Mouse (Mus musculus) adrenal gland, postnatal 36 days (tissue): Measurements from ENCODE around the gene Vmn2r33. TPM values are rescaled to one million over a fixed set of nuclear protein-coding genes. Genes with fewer than 3 reads are reported as not detected.
"Not testable (repeated sequence)": the region's sequence is repeated elsewhere in the genome, so short reads cannot be mapped to it uniquely, and the experiment has no call there.

Experiments
- DNase-seq, 2 experiments: peaks; one replicate each; pipeline ENCODE4 v3.0.0; 2021; ENCODE audit warnings: mixed read lengths in 1 of 2
- long read RNA-seq, 2 experiments: library from polyadenylated mRNA; stranded (forward); transcript quantifications; one replicate each; pipeline ENCODE4 v2.0.0; 2021; ENCODE audit warnings: borderline sequencing depth in 2 of 2
- total RNA-seq, 2 experiments: library from RNA; stranded (reverse); gene quantifications; 2 replicates each; pipeline ENCODE4 v1.2.3; 2021

The Vmn2r33 gene
- not detected for total RNA-seq
- long read RNA-seq, experiment 1, result 0 reads
- long read RNA-seq, experiment 2, result 0 reads

GRCm38 (mm10) chr7:7566686-7567085 lies at the start of gene Vmn2r33:
Gene Vmn2r33 (minus strand): TSS chr7:7566786.
- DNase-seq, result not testable (repeated sequence)

Other genes starting within 250 kb of the Vmn2r33 start
- under 1 TPM; 0.20 to 0.36 TPM for gene Vmn2r30, start 229.2 kb downstream of the Vmn2r33 start, total RNA-seq
- 1 to 10 TPM in 1 of 2 experiments, not detected in 1; 1.8 TPM for gene Gm45783, start 192.2 kb downstream of the Vmn2r33 start, total RNA-seq
- not detected for gene Vmn2r31, start 167.1 kb downstream of the Vmn2r33 start, total RNA-seq
- gene Vmn2r32, start 86.8 kb downstream of the Vmn2r33 start, total RNA-seq, result not detected
- gene Vmn2r34, start 122.7 kb upstream of the Vmn2r33 start, total RNA-seq, result not detected